Mouse (Mus musculus) erythroblast, embryonic 14.5 days (primary cell): Measurements from ENCODE around the gene Tmem169. TPM values are rescaled to one million over a fixed set of nuclear protein-coding genes. Genes with fewer than 3 reads are reported as not detected.

Experiments used
- H3K27me3 ChIP-seq: 2 replicates; pipeline ENCODE4 v1.6.1; 2012; ENCODE audit warnings: inconsistent platforms; ENCODE audit not compliant: control insufficient read depth
- H3K36me3 ChIP-seq: 2 replicates; pipeline ENCODE4 v1.6.1; 2012; ENCODE audit warnings: mild to moderate bottlenecking, inconsistent platforms; ENCODE audit not compliant: control insufficient read depth
- H3K4me1 ChIP-seq: 2 replicates; pipeline ENCODE4 v1.6.1; 2012; ENCODE audit warnings: inconsistent platforms; ENCODE audit not compliant: control insufficient read depth
- H3K4me3 ChIP-seq: replicated peaks from 2 replicates; pipeline ENCODE3; 2012; ENCODE audit warnings: moderate library complexity, mild to moderate bottlenecking, inconsistent platforms
- H3K9me3 ChIP-seq: 2 replicates; pipeline ENCODE4 v1.6.1; 2012; ENCODE audit warnings: low read length, inconsistent platforms, mixed read lengths; ENCODE audit not compliant: control insufficient read depth
- GATA1 ChIP-seq: IDR thresholded peaks from 2 replicates; pipeline ENCODE4 v1.6.1; 2012; ENCODE audit warnings: low read length, inconsistent platforms, mixed read lengths
- TAL1 ChIP-seq: IDR thresholded peaks from 3 replicates; pipeline ENCODE4 v1.6.1; 2012; ENCODE audit warnings: low read length, inconsistent platforms, mixed read lengths
- polyA plus RNA-seq: library from polyadenylated mRNA; stranded (reverse); fragments of >175 nt; gene quantifications from 2 replicates; pipeline ENCODE4 v1.2.3, GENCODE M21; 2012

Tmem169 gene
- polyA plus RNA-seq, 1 experiment, result not detected

DNA sequence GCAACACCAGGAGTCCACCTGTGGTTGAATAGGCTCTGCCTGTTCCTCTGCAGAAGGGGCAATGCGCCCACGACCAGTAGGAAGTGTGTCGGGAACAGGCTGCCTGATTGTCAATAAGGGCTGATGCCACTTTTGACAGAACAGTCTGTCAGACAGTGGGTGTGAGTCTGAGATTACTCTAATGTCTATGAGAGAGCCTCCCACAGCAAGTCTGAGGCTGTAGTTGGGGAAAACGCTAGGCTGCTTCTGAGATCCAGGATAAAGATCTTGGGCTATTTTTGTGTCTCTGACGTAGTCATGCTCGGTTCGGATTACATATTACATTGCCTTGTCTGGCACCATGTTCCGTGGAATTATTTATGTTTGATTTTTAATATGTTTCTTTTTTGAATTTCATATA, 11.6 kb downstream of the Tmem169 start:
- H3K27me3 ChIP-seq, result no peaks in the 10 kb centered on the region

DNA sequence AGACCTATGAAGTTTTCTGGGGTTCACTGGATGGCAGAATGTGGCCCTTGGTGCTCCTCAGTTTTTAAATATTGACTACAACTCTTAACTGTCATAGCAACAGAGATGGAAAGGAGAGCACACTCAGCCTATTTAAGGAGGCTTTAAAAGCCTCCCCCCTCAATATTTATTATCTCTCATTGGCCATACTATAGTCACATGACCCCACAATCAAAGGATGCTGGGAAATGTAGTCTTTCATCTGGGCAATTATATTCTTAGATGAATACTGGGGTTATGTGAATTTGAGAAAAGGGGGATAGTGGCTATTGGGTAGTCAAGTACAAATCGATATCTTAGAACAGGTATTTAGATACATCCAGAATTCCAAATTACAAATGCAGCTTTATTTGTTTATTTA, 17.7 kb downstream of the Tmem169 start:
- H3K4me3 ChIP-seq, result no peak overlapping the region
- H3K27me3 ChIP-seq, result no peaks in the 10 kb centered on the region
- peaks cover 3% of the 10 kb centered on the region for H3K4me1 ChIP-seq
- no peak for TF ChIP-seq GATA1
- no peak for TF ChIP-seq TAL1
- no peaks in the 10 kb centered on the region for H3K9me3 ChIP-seq
- no peaks in the 10 kb centered on the region for H3K36me3 ChIP-seq

More for the DNA sequence above, 11.6 kb downstream of the Tmem169 start:
- Histone ChIP-seq H3K4me3 (no peak overlapping the region), H3K36me3 (no peaks in the 10 kb centered on the region), H3K9me3 (no peaks in the 10 kb centered on the region), H3K4me1 (no peaks in the 10 kb centered on the region)
- no peak for TF ChIP-seq GATA1
- no peak for TF ChIP-seq TAL1

DNA sequence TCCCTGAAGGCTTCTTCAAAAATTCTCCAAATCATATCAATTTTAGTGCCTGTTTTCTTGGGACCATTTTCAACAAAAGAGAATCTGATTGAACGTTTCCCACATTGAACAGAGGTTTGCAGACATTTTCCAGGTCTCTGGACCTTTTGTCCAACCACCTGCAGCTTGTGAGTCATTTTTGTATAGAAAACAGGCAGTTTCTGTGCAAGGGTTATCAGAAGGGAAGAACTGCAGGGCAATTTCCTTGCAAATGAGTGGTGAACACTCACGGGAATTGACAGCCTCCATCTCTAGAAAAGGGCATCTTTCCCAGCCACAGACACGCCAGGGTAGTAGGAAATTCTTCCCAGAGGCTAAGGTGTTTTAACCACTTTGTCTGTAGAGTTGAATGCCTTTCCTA, 22.1 kb downstream of the Tmem169 start:
- no peak for TF ChIP-seq GATA1
- TF ChIP-seq TAL1, result no peak
- no peak overlapping the region for H3K4me3 ChIP-seq
- H3K9me3 ChIP-seq, result no peaks in the 10 kb centered on the region
- H3K4me1 ChIP-seq, result peaks cover 18% of the 10 kb centered on the region
- H3K36me3 ChIP-seq, result no peaks in the 10 kb centered on the region; the same call in 1 of the 2 replicates
- no peaks in the 10 kb centered on the region for H3K27me3 ChIP-seq

DNA sequence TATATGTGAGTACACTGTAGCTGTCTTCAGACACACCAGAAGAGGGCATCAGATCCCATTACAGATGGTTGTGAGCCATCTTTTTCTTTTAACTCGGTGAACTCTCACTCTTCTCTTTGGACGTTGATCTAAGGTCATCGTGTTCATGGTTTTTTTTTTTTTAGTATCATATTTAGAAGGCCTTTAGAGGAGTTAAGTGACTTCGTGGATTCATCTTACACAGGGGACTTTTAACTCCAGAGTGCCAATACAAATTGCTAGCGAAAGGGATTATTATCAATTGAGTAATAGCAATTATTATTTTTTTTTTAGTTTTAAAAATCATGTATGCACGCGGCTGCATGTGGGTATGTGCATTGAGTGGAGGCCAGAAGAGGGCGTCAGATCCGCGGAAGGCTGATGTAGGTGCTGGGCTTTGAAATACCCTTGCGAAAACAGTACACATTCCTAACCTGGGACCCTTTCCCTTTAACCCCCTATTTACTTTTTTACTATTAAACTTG, 22.6 kb downstream of the Tmem169 start:
- peaks cover under 1% of the 10 kb centered on the region for H3K36me3 ChIP-seq
- H3K4me1 ChIP-seq, result peaks cover 18% of the 10 kb centered on the region
- peak overlapping the region; percentile 90 for H3K4me3 ChIP-seq
- no peaks in the 10 kb centered on the region for H3K9me3 ChIP-seq
- H3K27me3 ChIP-seq, result no peaks in the 10 kb centered on the region
- no peak for TF ChIP-seq TAL1
- no peak for TF ChIP-seq GATA1

DNA sequence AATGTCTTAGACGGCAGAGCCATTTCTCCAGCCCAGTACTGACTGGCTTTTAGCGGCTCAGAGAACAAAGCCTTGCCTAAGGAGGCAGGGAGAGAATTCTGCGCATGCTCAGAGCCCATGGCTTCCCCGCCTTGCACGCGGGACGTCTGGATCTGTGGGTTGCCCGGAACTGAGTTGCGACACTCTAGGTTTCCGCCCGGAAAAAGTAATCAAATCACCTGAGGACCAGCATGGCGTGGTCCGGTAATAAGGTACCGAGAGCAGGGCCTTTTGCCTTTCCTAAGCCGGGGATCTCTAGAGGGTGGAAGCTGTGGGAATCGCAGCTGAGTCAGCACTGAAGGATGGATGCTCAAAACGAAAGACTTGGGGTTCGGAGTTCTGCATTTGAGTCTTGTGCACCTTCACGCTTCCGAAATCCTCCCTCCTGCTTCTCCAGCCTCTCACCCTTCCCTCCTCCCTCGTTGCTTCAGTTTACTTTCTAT, 23.2 kb downstream of the Tmem169 start, which contains the start of gene Xrcc5:
TSS of gene Xrcc5 (plus strand) at position 105 of the 482 bp plus-strand sequence.
- H3K9me3 ChIP-seq, result no peaks in the 10 kb centered on the region
- peaks cover 18% of the 10 kb centered on the region for H3K4me1 ChIP-seq
- no peak for TF ChIP-seq TAL1
- TF ChIP-seq GATA1, result no peak
- peak within 1 kb of the TSS; percentile 90 for H3K4me3 ChIP-seq
- peaks cover 6% of the 10 kb centered on the region for H3K36me3 ChIP-seq
- no peaks in the 10 kb centered on the region for H3K27me3 ChIP-seq

DNA sequence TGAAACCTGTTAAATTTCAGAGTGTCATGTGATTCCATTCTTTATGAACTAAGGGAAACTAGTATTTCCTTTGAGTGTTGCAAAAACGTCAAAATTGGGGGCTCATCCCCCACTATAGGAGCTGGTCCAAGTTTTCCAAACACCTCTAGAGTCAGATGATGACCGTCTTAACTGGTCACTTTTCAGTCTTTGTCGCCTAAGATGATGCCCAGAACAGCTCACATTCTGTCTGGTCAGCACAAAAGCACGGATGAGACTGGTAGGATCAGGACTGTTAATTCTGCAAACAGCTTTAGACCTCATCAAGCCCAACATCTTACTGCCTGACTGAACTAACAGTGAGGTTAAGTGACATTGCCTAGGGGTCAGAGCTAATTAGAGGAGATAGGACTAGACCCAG, 24.8 kb downstream of the Tmem169 start:
- no peak for TF ChIP-seq GATA1
- TF ChIP-seq TAL1, result no peak
- H3K27me3 ChIP-seq, result no peaks in the 10 kb centered on the region
- no peaks in the 10 kb centered on the region for H3K9me3 ChIP-seq
- H3K4me3 ChIP-seq, result no peak overlapping the region
- H3K4me1 ChIP-seq, result peaks cover 20% of the 10 kb centered on the region
- H3K36me3 ChIP-seq, result peaks cover 13% of the 10 kb centered on the region

DNA sequence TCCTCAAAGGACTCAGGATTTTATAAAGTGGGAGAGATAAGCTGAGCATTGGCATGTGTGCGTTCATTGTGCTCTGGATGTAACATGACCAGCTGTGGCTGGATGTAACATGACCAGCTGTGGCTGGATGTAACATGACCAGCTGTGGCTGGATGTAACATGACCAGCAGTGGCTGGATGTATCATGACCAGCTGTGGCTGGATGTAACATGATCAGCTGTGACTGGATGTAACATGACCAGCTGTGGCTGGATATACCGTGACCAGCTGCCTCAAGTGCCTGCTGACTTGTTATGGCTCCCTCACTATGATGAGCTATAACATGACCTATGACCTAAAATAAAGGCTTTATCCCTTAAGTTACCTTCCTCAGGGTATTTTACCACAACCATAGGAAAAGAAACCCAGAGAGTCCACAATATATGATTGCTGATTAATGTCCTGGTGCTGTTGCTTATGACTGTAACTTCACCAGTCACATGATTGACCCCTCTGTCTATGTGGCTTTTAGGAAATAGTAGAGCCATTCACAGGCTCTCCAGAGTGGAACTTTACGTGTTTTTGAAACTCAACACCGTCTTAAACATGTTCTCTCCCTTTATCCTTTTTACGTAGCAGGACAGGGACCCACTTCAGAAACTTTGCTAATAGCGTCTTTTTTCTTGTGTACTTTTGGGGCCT, 25.7 kb downstream of the Tmem169 start:
- Histone ChIP-seq H3K36me3 (peaks cover 15% of the 10 kb centered on the region), H3K4me3 (no peak overlapping the region), H3K9me3 (no peaks in the 10 kb centered on the region), H3K27me3 (no peaks in the 10 kb centered on the region), H3K4me1 (peaks cover 20% of the 10 kb centered on the region)
- TF ChIP-seq GATA1, result no peak
- no peak for TF ChIP-seq TAL1

DNA sequence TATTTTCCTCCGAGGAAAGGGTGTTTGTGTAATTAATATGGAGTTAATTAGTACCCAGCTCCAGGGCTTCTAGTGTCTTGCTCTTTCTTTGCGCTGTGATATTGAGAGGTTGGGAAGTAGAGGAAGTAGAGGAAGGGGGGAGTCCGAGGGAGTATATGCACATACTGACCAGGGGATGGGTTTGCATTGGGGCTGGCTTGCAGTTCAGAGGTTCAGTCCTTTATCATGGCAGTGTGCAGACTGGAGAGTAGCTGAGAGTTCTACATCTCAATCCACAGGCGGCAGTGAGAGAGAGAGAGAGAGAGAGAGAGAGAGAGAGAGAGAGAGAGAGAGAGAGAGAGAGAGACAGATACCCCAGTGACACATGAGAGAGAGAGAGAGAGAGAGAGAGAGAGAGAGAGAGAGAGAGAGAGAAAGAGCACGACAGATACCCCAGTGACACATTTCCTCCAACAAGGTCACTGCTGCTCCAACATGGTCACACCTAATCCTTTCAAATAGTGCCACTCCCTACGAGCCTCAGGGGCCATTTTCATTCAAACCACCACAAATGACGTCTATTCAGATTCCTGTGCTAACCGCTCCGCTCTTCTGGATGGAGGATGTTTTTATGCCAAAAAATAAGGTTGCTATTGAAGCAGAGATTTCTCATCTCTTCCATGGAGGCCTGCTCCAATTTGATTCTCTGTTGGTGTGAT, 28.7 kb downstream of the Tmem169 start:
- H3K36me3 ChIP-seq, result peaks cover 34% of the 10 kb centered on the region
- no peaks in the 10 kb centered on the region for H3K9me3 ChIP-seq
- H3K27me3 ChIP-seq, result no peaks in the 10 kb centered on the region
- peaks cover 9% of the 10 kb centered on the region for H3K4me1 ChIP-seq
- TF ChIP-seq GATA1 (no peak), TAL1 (no peak)
- H3K4me3 ChIP-seq, result no peak overlapping the region

DNA sequence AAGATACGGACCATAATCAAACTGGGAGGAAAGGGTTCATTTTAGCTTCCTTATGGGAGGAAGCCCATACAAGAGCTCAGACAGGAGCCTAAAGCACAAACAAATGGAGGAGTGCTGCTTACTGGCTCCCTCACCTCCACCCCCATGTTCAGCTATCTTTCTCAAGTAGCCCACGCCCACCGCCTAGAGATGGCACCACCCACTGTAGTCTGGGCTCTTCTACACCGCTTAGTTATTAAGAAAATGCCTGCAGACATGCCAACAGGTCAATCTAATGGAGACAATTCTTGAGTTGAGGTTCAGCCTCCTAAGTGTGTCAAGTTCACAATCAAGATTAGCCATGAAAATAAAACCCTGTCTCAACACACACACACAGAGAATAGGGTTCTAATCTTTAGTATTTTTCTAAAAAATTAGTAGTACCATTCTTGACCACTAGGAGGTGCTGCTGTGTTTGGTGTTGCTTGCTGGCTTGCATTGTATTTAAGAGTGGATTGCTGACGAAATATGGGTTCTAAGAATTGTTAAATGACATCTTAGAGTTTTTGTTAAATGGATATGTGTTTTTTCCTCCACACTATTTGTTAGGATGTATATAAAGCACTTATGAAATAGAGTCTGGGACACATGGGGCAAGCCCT, 29.4 kb downstream of the Tmem169 start:
- H3K36me3 ChIP-seq, result peaks cover 39% of the 10 kb centered on the region
- no peaks in the 10 kb centered on the region for H3K9me3 ChIP-seq
- H3K4me3 ChIP-seq, result no peak overlapping the region
- no peaks in the 10 kb centered on the region for H3K27me3 ChIP-seq
- TF ChIP-seq TAL1, result no peak
- TF ChIP-seq GATA1, result no peak
- peaks cover 3% of the 10 kb centered on the region for H3K4me1 ChIP-seq
